Mouse (Mus musculus) ovary, adult 18-20 months (tissue): ENCODE measurements around the gene Klc4.

ENCODE experiments used
- DNase-seq: peaks from one replicate; pipeline ENCODE4 v3.0.0; 2022; ENCODE audit warnings: low spot score, mixed read lengths

The Klc4 gene

GRCm38 (mm10) chr17:46619683-46620357 is 26.0 kb downstream of the Klc4 start:
- DNase-seq, result no peak

- DNase-seq, result no peak
Observed at GRCm38 (mm10) chr17:46618769-46619682, 26.8 kb downstream of the Klc4 start.

- DNase-seq, result no peak
Observed at GRCm38 (mm10) chr17:46618394-46618768, 27.4 kb downstream of the Klc4 start.

GRCm38 (mm10) chr17:46617799-46618198 is 28.0 kb downstream of the Klc4 start:
- no peak for DNase-seq

- no peak for DNase-seq
Observed at GRCm38 (mm10) chr17:46613229-46613628, 32.6 kb downstream of the Klc4 start.

- DNase-seq, result no peak
Observed at GRCm38 (mm10) chr17:46612820-46613219, 33.0 kb downstream of the Klc4 start.

GRCm38 (mm10) chr17:46612189-46612588 is 33.6 kb downstream of the Klc4 start:
- no peak for DNase-seq

- DNase-seq, result no peak
Observed at GRCm38 (mm10) chr17:46611316-46611715, 34.5 kb downstream of the Klc4 start.

- DNase-seq, result no peak
Observed at GRCm38 (mm10) chr17:46609721-46610514, 35.9 kb downstream of the Klc4 start.

- DNase-seq, result no peak
Observed at GRCm38 (mm10) chr17:46605987-46606386, 39.8 kb downstream of the Klc4 start.

- no peak for DNase-seq
Observed at GRCm38 (mm10) chr17:46605126-46605525, 40.7 kb downstream of the Klc4 start.

GRCm38 (mm10) chr17:46603229-46603628 is 42.6 kb downstream of the Klc4 start:
- no peak for DNase-seq

- DNase-seq, result no peak
Observed at GRCm38 (mm10) chr17:46602212-46602611, 43.6 kb downstream of the Klc4 start.

- DNase-seq, result no peak
Observed at GRCm38 (mm10) chr17:46600569-46600968, 45.3 kb downstream of the Klc4 start.

- DNase-seq, result no peak
Observed at GRCm38 (mm10) chr17:46598963-46599362, 46.9 kb downstream of the Klc4 start.

- no peak for DNase-seq
Observed at GRCm38 (mm10) chr17:46597956-46598355, 47.9 kb downstream of the Klc4 start.

GRCm38 (mm10) chr17:46595336-46595735 is 50.5 kb downstream of the Klc4 start:
- no peak for DNase-seq

- no peak for DNase-seq
Observed at GRCm38 (mm10) chr17:46594606-46595005, 51.2 kb downstream of the Klc4 start.

- DNase-seq, result no peak
Observed at GRCm38 (mm10) chr17:46593124-46593523, 52.7 kb downstream of the Klc4 start.

GRCm38 (mm10) chr17:46591406-46591805 is 54.4 kb downstream of the Klc4 start:
- DNase-seq, result no peak

GRCm38 (mm10) chr17:46590439-46590838 is 55.4 kb downstream of the Klc4 start:
- DNase-seq, result no peak

GRCm38 (mm10) chr17:46589635-46590314 is 56.0 kb downstream of the Klc4 start:
- DNase-seq, result no peak
